Mouse (Mus musculus): ENCODE results near the gene Pdgfa. TPM values are rescaled to one million over a fixed set of nuclear protein-coding genes. Genes with fewer than 3 reads are reported as not detected.

Gene Pdgfa
- polyA plus RNA-seq (2016; fragmentation: Nextera tagmentation; extraction: Ambion mirVana) = 11.2 and 13.4 TPM in 2 replicates

DNA sequence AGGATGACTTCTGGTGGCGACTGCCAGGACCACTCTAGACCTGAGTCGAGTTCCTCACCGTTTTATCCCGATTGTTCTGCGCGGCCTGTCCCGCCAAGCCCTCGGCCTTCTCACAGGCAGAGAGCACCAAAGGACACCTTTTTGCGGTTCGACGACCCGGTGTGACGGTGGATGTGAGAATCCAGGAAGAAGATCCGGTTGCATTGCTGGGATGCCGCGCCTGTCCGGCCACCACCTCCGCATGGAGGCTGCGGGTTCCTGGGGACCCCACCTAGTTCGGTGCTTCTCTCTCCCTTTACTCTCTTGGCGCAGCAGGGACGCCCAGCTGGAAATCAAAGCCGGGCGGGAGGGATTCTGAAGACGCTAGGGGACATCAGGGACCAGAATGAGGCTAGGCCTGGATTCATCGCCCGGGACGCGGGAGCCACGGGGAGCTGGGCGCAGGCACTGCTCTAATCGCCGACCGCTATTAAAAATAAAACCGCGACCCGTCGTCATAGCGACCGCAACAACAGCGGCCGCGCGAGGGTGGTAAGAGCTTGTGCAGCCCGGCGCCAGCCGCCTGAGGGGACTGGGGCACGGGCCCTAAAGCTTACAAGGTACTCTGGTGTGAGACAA is at the start of gene Pdgfa:
TSS of gene Pdgfa (minus strand) at position 200 of the 618 bp plus-strand sequence.
- peak within 1 kb of the TSS; percentile 54 for H3K4me3 ChIP-seq
- H3K9me3 ChIP-seq (replicated peaks) = 0 out of 2 replicates have a peak, but pooled peaks cover 3% of the 10 kb centered on the region
- 0 out of 2 replicates have a peak, but pooled peaks have one; percentile 20 for ATAC-seq (ENCODE audit: low FRiP score)
- no peak within 1 kb of the TSS for H3K27ac ChIP-seq
- peak within 1 kb of the TSS; percentile 35; the same call in 1 of the 2 replicates for H3K9ac ChIP-seq
- H3K27me3 ChIP-seq = peaks cover 73% of the 10 kb centered on the region
- WGBS = under 1% methylated on average over 48 of the region's 48 CpGs
- peak within 1 kb of the TSS; percentile 97 for H3K4me2 ChIP-seq (replicated peaks)
- H3K4me1 ChIP-seq = peaks cover 54% of the 10 kb centered on the region
- H3K36me3 ChIP-seq = no peaks in the 10 kb centered on the region

DNA sequence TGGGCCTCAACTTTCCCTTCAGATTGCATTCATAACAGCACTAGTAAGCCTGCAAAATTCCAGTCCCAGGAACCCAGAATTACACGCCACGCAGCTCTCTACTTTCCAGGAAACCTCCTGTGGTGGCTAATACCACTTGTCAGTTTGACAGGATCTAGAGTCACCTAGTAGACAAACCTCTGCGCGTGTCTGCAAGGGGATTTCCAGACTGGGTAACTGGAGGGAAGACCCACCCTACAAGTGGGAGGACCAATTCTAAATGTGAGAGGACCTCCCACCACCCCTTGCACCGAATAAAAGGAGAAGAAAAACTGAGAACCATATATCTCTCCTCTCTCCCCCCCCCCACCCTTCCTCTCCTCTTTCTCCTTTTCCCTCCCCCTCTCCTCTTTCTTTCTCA is 49.5 kb upstream of the Pdgfa start:
- Histone ChIP-seq H3K9me3 (replicated peaks) (no peaks in the 10 kb centered on the region), H3K27ac (no peak overlapping the region), H3K4me1 (peaks cover 3% of the 10 kb centered on the region; the same call in 1 of the 2 replicates), H3K9ac (no peak overlapping the region), H3K4me3 (no peak overlapping the region), H3K27me3 (no peaks in the 10 kb centered on the region), H3K4me2 (replicated peaks) (no peak overlapping the region), H3K36me3 (0 out of 2 replicates have a peak, but pooled peaks cover 6% of the 10 kb centered on the region)
- ATAC-seq (ENCODE audit: low FRiP score) = no peak
- WGBS = 66% methylated on average over 5 of the region's 5 CpGs

DNA sequence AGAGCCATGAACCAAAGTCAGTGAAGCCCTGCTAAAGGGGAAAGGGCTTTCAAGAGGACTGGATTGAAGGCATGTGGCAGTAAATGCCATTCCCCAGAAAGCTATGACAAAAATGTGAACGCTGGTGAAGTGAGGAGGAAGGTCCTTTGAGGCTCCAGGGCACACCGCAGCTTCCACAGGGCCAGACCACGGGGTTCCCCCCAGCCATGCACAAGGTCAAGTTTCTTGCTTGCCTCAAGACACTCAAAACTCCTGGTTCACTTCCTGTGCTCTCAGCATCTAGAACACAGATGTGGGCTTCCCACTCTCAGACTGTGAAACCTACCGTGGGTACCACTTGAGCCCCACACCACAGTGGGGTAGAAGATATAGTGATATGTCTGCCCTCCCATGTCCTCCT is 46.4 kb upstream of the Pdgfa start:
- H3K9me3 ChIP-seq (replicated peaks) = no peaks in the 10 kb centered on the region
- 0 out of 2 replicates have a peak, but pooled peaks cover 2% of the 10 kb centered on the region for H3K4me1 ChIP-seq
- no peak overlapping the region for H3K4me2 ChIP-seq (replicated peaks)
- no peak for ATAC-seq (ENCODE audit: low FRiP score)
- H3K27me3 ChIP-seq = no peaks in the 10 kb centered on the region
- no peak overlapping the region for H3K27ac ChIP-seq
- no peak overlapping the region for H3K9ac ChIP-seq
- WGBS = 68% methylated on average over 4 of the region's 4 CpGs
- H3K36me3 ChIP-seq = 0 out of 2 replicates have a peak, but pooled peaks cover 6% of the 10 kb centered on the region
- H3K4me3 ChIP-seq = no peak overlapping the region

DNA sequence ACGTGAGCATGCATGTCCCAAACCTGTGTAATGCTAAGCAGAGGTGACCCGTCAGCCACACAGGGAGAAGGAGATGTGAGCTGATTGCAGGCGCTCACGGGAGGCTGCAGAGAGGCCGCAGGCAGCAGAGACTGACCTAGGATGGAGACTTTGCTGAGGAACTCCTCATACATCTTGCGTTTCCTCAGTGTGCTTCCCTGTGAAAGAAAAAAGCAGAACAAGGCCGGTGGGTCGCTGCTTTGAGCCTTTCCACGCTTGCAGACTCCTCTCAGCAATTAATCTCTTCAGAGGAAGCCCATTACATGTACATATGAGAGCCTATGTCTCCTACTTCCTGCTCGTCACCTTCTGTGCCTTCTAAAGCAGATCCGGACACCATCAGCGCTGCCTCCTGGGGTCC is 45.1 kb upstream of the Pdgfa start:
- no peak for ATAC-seq (ENCODE audit: low FRiP score)
- 0 out of 2 replicates have a peak, but pooled peaks cover under 1% of the 10 kb centered on the region for H3K4me1 ChIP-seq
- no peak overlapping the region for H3K9ac ChIP-seq
- H3K36me3 ChIP-seq = 0 out of 2 replicates have a peak, but pooled peaks cover 6% of the 10 kb centered on the region
- H3K4me3 ChIP-seq = no peak overlapping the region
- H3K27me3 ChIP-seq = no peaks in the 10 kb centered on the region
- no peak overlapping the region for H3K4me2 ChIP-seq (replicated peaks)
- no peak overlapping the region for H3K27ac ChIP-seq
- H3K9me3 ChIP-seq (replicated peaks) = no peaks in the 10 kb centered on the region
- 78% methylated on average over 12 of the region's 12 CpGs for WGBS

DNA sequence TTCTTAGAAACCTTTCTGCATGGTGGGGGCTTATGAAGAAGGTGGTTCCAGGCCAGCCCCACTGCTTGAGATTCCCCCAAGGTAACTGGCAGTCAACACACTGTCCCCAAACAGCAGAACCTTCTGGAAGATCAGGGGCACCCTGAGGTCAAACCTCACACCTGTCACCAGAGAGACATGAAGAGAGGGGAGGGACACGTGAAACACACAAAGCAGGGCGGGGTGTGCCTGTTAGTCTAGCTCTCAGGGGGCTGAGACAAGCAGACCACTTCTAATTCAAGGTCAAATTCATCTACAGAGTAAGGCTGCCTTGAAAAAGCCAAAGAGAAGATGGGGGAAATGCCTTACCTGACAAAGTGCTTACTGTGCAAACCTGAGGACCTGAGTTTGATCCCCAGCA is 38.0 kb upstream of the Pdgfa start:
- WGBS = 62% methylated on average over 2 of the region's 2 CpGs
- no peak overlapping the region for H3K9ac ChIP-seq
- peaks cover 22% of the 10 kb centered on the region for H3K4me1 ChIP-seq
- no peaks in the 10 kb centered on the region for H3K9me3 ChIP-seq (replicated peaks)
- peak overlapping the region; percentile 55; the same call in 1 of the 2 replicates for H3K27ac ChIP-seq
- ATAC-seq (ENCODE audit: low FRiP score) = no peak
- no peak overlapping the region for H3K4me2 ChIP-seq (replicated peaks)
- no peak overlapping the region for H3K4me3 ChIP-seq
- H3K36me3 ChIP-seq = no peaks in the 10 kb centered on the region
- no peaks in the 10 kb centered on the region for H3K27me3 ChIP-seq

DNA sequence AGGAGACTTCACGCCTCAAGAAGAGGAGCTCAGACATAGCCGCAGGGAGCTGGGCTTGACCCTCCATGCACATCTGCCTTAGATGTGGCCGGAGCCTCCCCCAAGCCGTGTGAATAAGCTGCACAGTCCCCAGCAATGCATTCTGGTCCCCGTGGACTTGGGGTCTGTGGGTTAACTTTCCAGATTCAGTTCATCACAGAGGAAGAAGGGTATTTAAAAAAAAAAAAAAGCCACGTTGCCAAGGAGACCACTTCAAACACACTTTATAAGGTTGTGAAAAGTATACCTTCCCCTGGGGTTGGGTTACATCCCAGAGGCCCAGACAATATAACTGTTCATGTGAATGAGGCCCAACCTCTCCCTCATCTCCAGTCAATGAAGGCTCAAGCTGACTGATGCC is 37.6 kb upstream of the Pdgfa start:
- Histone ChIP-seq H3K4me2 (replicated peaks) (0 out of 2 replicates have a peak overlapping the region, but pooled peaks have one; percentile 7), H3K9me3 (replicated peaks) (no peaks in the 10 kb centered on the region), H3K4me1 (peaks cover 22% of the 10 kb centered on the region), H3K4me3 (no peak overlapping the region), H3K27ac (peak overlapping the region; percentile 76), H3K27me3 (no peaks in the 10 kb centered on the region), H3K36me3 (no peaks in the 10 kb centered on the region), H3K9ac (no peak overlapping the region)
- ATAC-seq (ENCODE audit: low FRiP score) = no peak
- WGBS = 56% methylated on average over 6 of the region's 6 CpGs

DNA sequence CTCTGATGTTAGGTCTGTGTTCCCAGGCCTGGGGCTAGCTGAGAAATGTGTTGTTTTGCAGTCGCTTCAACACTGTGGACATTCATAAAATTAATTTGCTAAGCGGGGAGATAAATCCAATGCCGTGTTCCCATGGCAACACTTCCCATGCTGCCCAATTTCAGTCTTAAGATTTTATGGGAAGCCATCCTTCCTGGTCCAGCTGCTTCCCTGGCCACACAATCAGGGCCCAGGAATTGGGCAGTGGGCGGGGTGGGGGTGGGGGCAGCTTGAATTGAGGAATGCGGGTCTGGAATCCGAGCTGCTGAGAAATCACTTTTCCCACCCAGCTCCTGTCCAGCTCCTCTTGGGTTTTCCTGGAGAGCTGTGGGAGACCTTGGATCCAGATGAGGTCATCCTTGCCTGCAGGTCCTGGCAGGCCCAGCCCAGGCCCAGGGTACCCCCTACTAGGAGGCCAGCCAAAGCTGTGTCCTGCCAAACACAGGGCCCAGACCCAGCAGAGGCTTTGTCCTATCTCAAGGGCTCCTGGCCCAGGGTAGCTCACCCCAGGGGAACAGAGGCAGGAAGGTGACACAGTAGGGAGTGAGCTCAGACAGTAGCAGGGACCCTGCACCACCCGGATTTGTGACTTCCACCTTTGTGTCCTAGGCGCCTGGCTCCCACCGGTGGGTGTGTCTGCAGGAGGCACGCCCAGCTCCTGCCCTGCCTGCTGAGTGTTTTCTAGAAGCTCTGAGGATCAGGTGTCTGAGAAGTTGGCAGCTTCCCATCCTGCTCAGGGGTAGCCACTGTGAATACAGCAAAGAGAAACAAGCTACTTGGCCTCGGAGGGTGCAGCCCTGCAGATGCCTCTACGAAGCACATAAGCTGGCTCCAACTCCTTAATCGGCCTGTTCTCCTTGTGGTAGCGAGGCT is 36.5 kb upstream of the Pdgfa start:
- Histone ChIP-seq H3K27me3 (no peaks in the 10 kb centered on the region), H3K9ac (no peak overlapping the region), H3K27ac (peak overlapping the region; percentile 76), H3K36me3 (no peaks in the 10 kb centered on the region), H3K4me2 (replicated peaks) (no peak overlapping the region), H3K4me3 (no peak overlapping the region), H3K9me3 (replicated peaks) (no peaks in the 10 kb centered on the region), H3K4me1 (peaks cover 22% of the 10 kb centered on the region)
- ATAC-seq (ENCODE audit: low FRiP score) = no peak
- WGBS = 43% methylated on average over 14 of the region's 14 CpGs

DNA sequence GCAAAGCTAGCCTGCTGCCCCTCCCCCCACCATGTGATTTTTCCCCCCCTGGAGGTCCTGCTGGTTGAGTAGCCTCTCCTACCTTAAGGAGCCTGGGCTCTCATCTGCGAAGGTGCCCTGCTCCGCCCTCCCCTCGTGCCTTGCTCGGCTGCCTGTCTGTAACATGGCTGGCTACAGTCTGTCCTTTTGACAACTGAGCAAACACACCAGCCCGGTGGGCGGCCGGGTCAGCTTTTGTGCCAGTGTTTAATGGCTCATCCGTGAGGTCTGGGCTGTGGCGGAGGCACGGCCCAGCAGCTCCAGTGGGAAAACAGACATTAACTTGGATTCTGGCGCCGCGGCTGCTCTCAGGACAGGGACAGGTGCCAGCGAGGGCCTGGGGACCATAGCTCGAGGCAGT is 30.4 kb upstream of the Pdgfa start:
- Histone ChIP-seq H3K9ac (peak overlapping the region; percentile 15; the same call in 1 of the 2 replicates), H3K27me3 (no peaks in the 10 kb centered on the region), H3K36me3 (no peaks in the 10 kb centered on the region), H3K4me2 (replicated peaks) (no peak overlapping the region), H3K4me1 (peaks cover 10% of the 10 kb centered on the region), H3K27ac (0 out of 2 replicates have a peak overlapping the region, but pooled peaks have one; percentile 41), H3K9me3 (replicated peaks) (no peaks in the 10 kb centered on the region), H3K4me3 (no peak overlapping the region)
- no peak for ATAC-seq (ENCODE audit: low FRiP score)
- WGBS = 23% methylated on average over 15 of the region's 15 CpGs

DNA sequence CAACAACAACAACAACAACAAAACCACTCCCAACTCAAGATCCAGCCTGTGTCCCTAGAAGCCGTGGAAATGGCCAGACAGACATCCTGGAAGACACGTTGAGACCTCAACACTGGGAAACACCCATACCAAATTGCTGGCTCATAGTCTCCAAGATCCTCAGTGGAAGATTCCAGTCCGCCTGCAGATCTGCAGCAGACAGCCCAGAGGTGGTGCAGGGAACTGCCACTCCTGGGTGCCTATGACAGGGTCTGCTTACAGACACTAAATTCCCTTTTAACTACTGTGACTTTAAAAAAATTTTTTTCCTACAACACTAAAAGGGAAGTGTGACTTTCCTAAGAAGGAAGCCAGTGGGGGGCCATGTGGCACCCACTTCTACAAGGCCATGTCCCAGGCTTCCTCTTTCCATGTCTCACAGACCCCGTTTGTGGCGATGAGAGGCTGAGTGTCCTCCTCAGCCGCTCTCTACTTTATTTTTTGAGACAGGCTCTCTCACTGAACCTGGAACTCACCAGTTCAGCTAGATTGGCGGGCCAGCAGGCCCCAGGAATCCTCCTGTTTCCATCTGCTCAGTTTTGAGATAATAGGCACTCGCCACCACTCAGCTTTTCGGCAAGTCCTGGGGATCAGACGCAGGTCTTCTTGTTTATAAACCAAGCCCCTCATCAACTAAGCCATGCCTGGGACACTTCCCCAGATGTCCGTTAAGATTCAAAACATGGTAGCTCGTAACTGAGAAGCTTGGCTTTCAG is 27.4 kb upstream of the Pdgfa start:
- no peak overlapping the region for H3K4me2 ChIP-seq (replicated peaks)
- ATAC-seq (ENCODE audit: low FRiP score) = no peak
- H3K4me1 ChIP-seq = peaks cover 10% of the 10 kb centered on the region
- 80% methylated on average over 12 of the region's 12 CpGs for WGBS
- H3K27me3 ChIP-seq = no peaks in the 10 kb centered on the region; the same call in 1 of the 2 replicates
- no peak overlapping the region for H3K27ac ChIP-seq
- 0 out of 2 replicates have a peak, but pooled peaks cover under 1% of the 10 kb centered on the region for H3K36me3 ChIP-seq
- H3K9ac ChIP-seq = no peak overlapping the region
- no peak overlapping the region for H3K4me3 ChIP-seq
- H3K9me3 ChIP-seq (replicated peaks) = no peaks in the 10 kb centered on the region

DNA sequence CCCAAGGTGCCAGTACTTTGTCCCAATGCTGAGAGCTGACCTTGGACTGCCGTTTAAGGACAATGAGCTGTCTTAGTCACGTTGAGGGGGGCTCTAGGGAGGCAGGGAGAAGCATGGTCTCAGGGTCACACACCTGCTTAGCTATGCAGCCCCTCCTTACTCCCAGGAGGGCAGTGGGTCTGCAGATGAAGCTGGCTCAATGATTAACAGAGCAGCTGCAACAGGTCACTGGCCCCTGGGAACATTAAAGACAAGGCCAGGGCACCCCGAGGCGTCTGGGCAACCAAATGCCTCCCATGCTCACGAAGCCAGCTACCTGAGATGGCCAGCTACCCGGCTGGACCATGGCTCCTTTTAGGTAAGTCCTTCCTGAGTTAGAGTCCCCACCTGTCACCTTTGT is 23.4 kb upstream of the Pdgfa start:
- ATAC-seq (ENCODE audit: low FRiP score) = no peak
- WGBS = 70% methylated on average over 6 of the region's 6 CpGs
- Histone ChIP-seq H3K27ac (no peak overlapping the region), H3K9ac (no peak overlapping the region), H3K36me3 (0 out of 2 replicates have a peak, but pooled peaks cover 20% of the 10 kb centered on the region), H3K4me3 (no peak overlapping the region), H3K4me2 (replicated peaks) (no peak overlapping the region), H3K27me3 (no peaks in the 10 kb centered on the region; the same call in 1 of the 2 replicates), H3K9me3 (replicated peaks) (no peaks in the 10 kb centered on the region), H3K4me1 (no peaks in the 10 kb centered on the region)

DNA sequence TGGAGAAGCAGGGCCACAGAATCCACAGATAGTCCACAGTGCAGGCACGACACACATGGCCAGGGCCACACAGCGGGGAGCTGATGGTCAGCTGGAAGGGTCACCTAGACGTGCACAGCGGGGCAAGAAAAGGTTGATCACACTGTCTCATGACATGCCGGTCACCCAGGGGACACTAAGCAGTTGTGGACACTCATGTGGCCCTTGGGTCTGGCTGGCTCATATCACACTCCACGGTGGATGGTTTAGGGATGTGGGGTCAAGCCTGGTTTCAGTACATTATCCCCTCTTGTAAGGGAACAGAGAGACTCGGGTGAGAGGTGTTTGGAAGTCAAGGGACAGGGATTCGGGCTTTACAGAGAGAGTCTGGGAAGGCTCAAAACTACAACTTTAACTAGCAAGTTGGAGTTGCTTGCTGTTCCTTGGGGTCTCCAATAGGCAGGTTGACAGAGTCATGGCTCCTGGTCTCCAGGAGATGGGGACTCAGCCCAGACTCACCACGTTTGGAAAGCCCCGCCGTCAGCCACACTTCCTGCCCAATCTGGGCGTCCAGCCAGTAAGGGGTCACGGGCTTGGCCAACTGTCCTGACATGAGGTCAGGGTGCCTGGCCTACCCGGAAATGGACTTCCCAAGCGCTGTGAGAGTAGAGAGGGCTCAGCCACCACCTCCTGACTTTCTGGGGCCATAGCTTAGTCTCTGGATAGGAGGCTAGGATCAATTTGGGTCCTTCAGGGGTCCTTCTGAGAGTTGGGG is 20.4 kb upstream of the Pdgfa start:
- WGBS = 80% methylated on average over 15 of the region's 15 CpGs
- H3K9ac ChIP-seq = no peak overlapping the region
- 0 out of 2 replicates have a peak, but pooled peaks cover 20% of the 10 kb centered on the region for H3K36me3 ChIP-seq
- no peak overlapping the region for H3K27ac ChIP-seq
- no peaks in the 10 kb centered on the region; the same call in 1 of the 2 replicates for H3K27me3 ChIP-seq
- no peak for ATAC-seq (ENCODE audit: low FRiP score)
- H3K9me3 ChIP-seq (replicated peaks) = no peaks in the 10 kb centered on the region
- no peak overlapping the region for H3K4me3 ChIP-seq
- no peaks in the 10 kb centered on the region for H3K4me1 ChIP-seq
- H3K4me2 ChIP-seq (replicated peaks) = no peak overlapping the region
